Mouse (Mus musculus) adrenal gland, adult 8-10 months (tissue): ENCODE measurements at regions not wholly inside any gene's neighbourhood (a gene's known extent, or its start where the extent isn't known, plus 50 kb on each side); places are given as distances from the start of the nearest gene placed in this dataset.

Experiments used
- DNase-seq: peaks from one replicate; pipeline ENCODE4 v3.0.0; 2022

- DNase-seq, result no peak
These were observed 56.0 kb downstream of the Pttg1 start for GRCm38 (mm10) chr11:43370025-43370424.

GRCm38 (mm10) chr11:43368346-43368745 lies 57.7 kb downstream of the Pttg1 start:
- no peak for DNase-seq

GRCm38 (mm10) chr11:43361858-43362257 lies 64.2 kb downstream of the Pttg1 start:
- DNase-seq, result no peak

GRCm38 (mm10) chr11:43358390-43359291 lies 67.4 kb downstream of the Pttg1 start:
- no peak for DNase-seq

- DNase-seq, result no peak
These were observed 72.4 kb downstream of the Pttg1 start for GRCm38 (mm10) chr11:43353602-43354001.

GRCm38 (mm10) chr11:43353030-43353429 lies 73.0 kb downstream of the Pttg1 start:
- no peak for DNase-seq

- no peak for DNase-seq
These were observed 74.2 kb downstream of the Pttg1 start for GRCm38 (mm10) chr11:43351818-43352217.

- DNase-seq, result no peak
These were observed 74.7 kb downstream of the Pttg1 start for GRCm38 (mm10) chr11:43351348-43351747.

- no peak for DNase-seq
These were observed 75.8 kb downstream of the Pttg1 start for GRCm38 (mm10) chr11:43350242-43350641.

- DNase-seq, result peak; percentile 11
These were observed 76.5 kb downstream of the Pttg1 start for GRCm38 (mm10) chr11:43349564-43349963.

- DNase-seq, result peak; percentile 58
These were observed 77.5 kb downstream of the Pttg1 start for GRCm38 (mm10) chr11:43348571-43348970.

GRCm38 (mm10) chr11:43346489-43346888 lies 79.6 kb downstream of the Pttg1 start:
- DNase-seq, result no peak

- DNase-seq, result no peak
These were observed 81.1 kb downstream of the Pttg1 start for GRCm38 (mm10) chr11:43344767-43345561.

- DNase-seq, result no peak
These were observed 82.5 kb downstream of the Pttg1 start for GRCm38 (mm10) chr11:43343574-43343973.

GRCm38 (mm10) chr11:43338377-43338993 lies 87.6 kb downstream of the Pttg1 start:
- no peak for DNase-seq

- no peak for DNase-seq
These were observed 90.3 kb downstream of the Pttg1 start for GRCm38 (mm10) chr11:43335668-43336265.

- no peak for DNase-seq
These were observed 92.5 kb downstream of the Pttg1 start for GRCm38 (mm10) chr11:43333547-43333946.

GRCm38 (mm10) chr11:43313996-43314395 lies 112.1 kb downstream of the Pttg1 start:
- DNase-seq, result no peak
